Mouse (Mus musculus) forebrain, embryonic 12.5 days (tissue): ENCODE measurements around the gene Anapc4. TPM values are rescaled to one million over a fixed set of nuclear protein-coding genes. Genes with fewer than 3 reads are reported as not detected.

Source experiments
- ATAC-seq: fragments of 200-750 bp; cut with Nextera tagmentation; 2 replicates; pipeline ENCODE4 v1.8.0; 2017; ENCODE audit warnings: moderate TSS enrichment; ENCODE audit not compliant: low FRiP score
- H3K27ac ChIP-seq: fragments of 300-500 bp; sonication (generic); 2 replicates; pipeline ENCODE4 v1.5.1; 2016; ENCODE audit warnings: mild to moderate bottlenecking
- H3K27me3 ChIP-seq: fragments of 300-500 bp; sonication (generic); 2 replicates; pipeline ENCODE4 v1.6.1; 2016; ENCODE audit warnings: mild to moderate bottlenecking
- H3K36me3 ChIP-seq: fragments of 300-500 bp; sonication (generic); replicated peaks from 2 replicates; pipeline ENCODE4 v1.6.1; 2016; ENCODE audit warnings: mild to moderate bottlenecking
- H3K4me1 ChIP-seq: fragments of 300-500 bp; sonication (generic); 2 replicates; pipeline ENCODE4 v1.6.1; 2016
- H3K4me2 ChIP-seq: fragments of 300-500 bp; sonication (generic); 2 replicates; pipeline ENCODE4 v1.6.1; 2016; ENCODE audit warnings: mild to moderate bottlenecking, moderate library complexity
- H3K4me3 ChIP-seq: fragments of 300-500 bp; sonication (generic); replicated peaks from 2 replicates; pipeline ENCODE4 v1.5.1; 2016; ENCODE audit warnings: mild to moderate bottlenecking
- H3K9ac ChIP-seq: fragments of 300-500 bp; sonication (generic); 2 replicates; pipeline ENCODE4 v1.6.1; 2016; ENCODE audit warnings: mild to moderate bottlenecking
- H3K9me3 ChIP-seq: fragments of 300-500 bp; sonication (generic); 2 replicates; pipeline ENCODE4 v1.6.1; 2016
- WGBS: fragments of 180-500 bp; shearing (Covaris S2); methylation state at CpG from one replicate; pipeline ENCODE4 v1.1.7; 2016; 5-methylcytosine and 5-hydroxymethylcytosine counted together
- polyA plus RNA-seq: library from polyadenylated mRNA; unstranded; fragments of >200 nt; fragmentation: Nextera tagmentation; extraction: Ambion mirVana; gene quantifications from 2 replicates; pipeline ENCODE4 v1.2.1, GENCODE M21; 2016

The Anapc4 gene
- polyA plus RNA-seq, 1 experiment from 2014 or later: 121 TPM

DNA sequence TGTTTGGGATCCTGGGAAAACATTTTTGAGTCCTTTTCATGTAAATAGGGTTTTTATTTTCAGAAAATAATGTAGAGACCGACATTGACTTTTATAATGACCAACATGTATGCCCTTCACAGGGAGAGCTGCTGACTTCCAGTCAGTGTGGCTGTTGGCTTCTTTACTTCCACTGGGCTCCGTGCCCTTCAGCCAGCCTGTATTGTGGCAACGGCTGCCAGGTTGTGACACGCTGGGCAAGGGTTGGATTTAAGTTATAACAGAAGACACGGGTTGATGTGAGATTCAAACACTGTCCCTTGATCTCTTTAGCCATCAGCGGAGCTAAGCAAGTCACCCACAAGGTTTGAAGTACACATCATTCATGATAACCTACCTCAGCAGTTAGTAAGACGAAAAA, 15.1 kb upstream of the Anapc4 start:
- 94% methylated on average over 7 of the region's 7 CpGs for WGBS
- Histone ChIP-seq H3K4me2 (no peak overlapping the region), H3K9ac (no peak overlapping the region), H3K27me3 (no peaks in the 10 kb centered on the region), H3K4me1 (no peaks in the 10 kb centered on the region), H3K9me3 (no peaks in the 10 kb centered on the region), H3K4me3 (no peak overlapping the region), H3K27ac (no peak overlapping the region), H3K36me3 (peaks cover 39% of the 10 kb centered on the region)
- no peak for ATAC-seq

DNA sequence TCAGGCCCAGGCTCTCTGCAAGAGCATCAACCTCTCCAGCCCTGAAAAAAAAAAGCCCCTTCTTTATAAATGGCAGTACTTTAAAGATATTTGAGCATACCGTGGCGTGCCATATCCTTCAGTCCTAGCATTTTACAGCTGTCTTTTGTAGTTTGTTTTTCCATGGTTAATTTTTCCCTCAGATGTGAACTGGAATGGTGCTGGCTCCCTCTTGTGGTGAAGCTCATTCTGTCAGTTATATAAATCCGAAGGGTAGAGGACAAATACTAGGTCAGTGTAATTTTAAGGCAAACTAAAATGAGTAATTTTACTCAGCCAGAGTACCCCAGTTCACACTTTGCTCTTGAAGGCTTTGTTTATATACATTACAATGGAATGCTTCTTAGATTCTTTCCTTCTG, 12.1 kb upstream of the Anapc4 start:
- Histone ChIP-seq H3K9me3 (no peaks in the 10 kb centered on the region), H3K27me3 (no peaks in the 10 kb centered on the region), H3K4me3 (no peak overlapping the region), H3K4me2 (no peak overlapping the region), H3K4me1 (no peaks in the 10 kb centered on the region), H3K36me3 (peaks cover 25% of the 10 kb centered on the region), H3K27ac (no peak overlapping the region), H3K9ac (no peak overlapping the region)
- WGBS: 61% methylated on average over 3 of the region's 3 CpGs
- ATAC-seq: no peak

DNA sequence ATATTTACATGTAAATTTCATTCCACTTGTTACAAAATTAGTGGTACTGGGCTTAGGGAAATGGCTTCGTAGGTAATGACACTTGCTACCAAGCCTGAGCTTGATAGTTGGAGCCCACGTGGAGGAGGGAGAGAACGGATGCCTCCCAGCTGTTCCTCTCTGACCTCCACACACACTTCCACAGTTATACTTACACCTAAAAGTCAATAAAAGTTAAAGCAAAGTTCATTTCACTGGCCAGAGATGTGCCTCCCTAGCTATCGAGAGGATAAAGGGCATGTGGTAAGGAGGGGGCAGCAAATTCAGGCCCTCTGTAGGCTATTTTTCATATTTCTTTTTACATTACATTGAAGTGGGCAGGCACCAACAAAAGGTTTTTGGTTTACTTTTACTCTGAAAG, 5.9 kb upstream of the Anapc4 start:
- H3K4me3 ChIP-seq: no peak overlapping the region
- H3K4me2 ChIP-seq: no peak overlapping the region
- peaks cover 3% of the 10 kb centered on the region; the same call in 1 of the 2 replicates for H3K36me3 ChIP-seq
- H3K27ac ChIP-seq: no peak overlapping the region
- H3K4me1 ChIP-seq: 0 out of 2 replicates have a peak, but pooled peaks cover under 1% of the 10 kb centered on the region
- no peaks in the 10 kb centered on the region for H3K27me3 ChIP-seq
- no peak overlapping the region for H3K9ac ChIP-seq
- no peak for ATAC-seq
- 91% methylated on average over 4 of the region's 4 CpGs for WGBS
- H3K9me3 ChIP-seq: no peaks in the 10 kb centered on the region

DNA sequence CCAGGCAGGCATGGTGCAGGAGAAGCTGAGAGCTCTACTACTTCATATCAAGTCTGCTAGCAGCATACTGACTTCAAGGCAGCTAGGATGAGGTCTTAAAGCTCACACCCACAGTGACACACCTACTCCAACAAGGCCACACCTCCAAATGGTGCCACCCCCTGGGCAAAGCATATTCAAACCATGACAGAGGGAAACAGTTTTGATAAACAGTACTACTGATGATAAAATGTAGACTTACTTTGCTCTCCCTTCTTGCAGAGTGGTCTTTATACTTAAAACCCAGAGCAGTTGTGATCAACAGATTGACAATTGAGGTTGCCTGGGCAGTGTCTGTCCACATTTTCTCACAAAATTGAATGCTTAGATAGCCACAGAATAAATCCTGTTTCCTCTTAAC, 807 bp upstream of the Anapc4 start:
- Histone ChIP-seq H3K9me3 (no peaks in the 10 kb centered on the region), H3K9ac (0 out of 2 replicates have a peak overlapping the region, but pooled peaks have one; percentile 53), H3K4me3 (peak overlapping the region; percentile 75), H3K4me1 (peaks cover 23% of the 10 kb centered on the region), H3K27me3 (no peaks in the 10 kb centered on the region), H3K27ac (peak overlapping the region; percentile 87), H3K4me2 (peak overlapping the region; percentile 70), H3K36me3 (peaks cover 17% of the 10 kb centered on the region)
- ATAC-seq: no peak

DNA sequence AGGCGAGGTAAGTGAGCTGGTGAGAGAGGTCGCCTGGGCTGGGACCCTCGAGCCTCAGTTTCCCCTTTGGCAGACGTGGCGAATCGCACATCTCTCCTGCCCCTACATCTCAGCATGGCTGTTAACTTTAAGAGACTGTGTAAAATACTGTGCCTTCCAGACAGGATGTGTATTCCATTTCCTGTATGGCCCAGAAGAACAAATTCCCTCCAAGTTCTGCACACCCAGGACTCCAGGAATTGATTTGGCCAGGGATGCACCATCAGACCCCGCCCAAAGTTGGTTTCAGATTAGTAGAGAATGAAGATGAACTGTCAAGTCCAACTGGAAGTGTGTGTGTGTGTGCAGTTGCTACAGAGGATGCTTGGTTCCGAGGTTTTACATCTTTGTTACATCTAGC, 574 bp downstream of the Anapc4 start:
- Histone ChIP-seq H3K36me3 (peaks cover 30% of the 10 kb centered on the region), H3K9me3 (no peaks in the 10 kb centered on the region), H3K27ac (peak overlapping the region; percentile 87), H3K4me2 (peak overlapping the region; percentile 70), H3K4me3 (peak overlapping the region; percentile 75), H3K27me3 (no peaks in the 10 kb centered on the region), H3K9ac (peak overlapping the region; percentile 75), H3K4me1 (peaks cover 23% of the 10 kb centered on the region)
- 12% methylated on average over 8 of the region's 8 CpGs for WGBS
- no peak for ATAC-seq

DNA sequence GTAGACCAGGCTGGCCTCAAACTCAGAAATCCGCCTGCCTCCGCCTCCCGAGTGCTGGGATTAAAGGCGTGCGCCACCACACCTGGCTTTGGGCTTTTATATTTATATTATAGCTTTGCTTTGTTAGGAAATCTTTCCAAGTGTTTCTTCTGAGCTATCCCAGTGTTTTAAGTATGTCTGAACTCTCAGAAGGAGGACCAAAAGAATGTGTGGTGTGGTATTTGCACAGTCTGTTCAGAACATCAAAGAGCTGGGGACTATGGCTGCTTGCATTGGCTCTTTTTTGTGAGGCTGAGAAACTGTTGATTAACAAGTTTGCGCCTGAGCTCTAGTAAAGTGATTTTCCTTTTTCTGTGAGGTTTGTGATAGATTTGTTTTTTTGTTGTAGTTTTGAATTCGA, 10.5 kb downstream of the Anapc4 start:
- Histone ChIP-seq H3K4me1 (no peaks in the 10 kb centered on the region), H3K9ac (no peak overlapping the region), H3K36me3 (peaks cover 75% of the 10 kb centered on the region), H3K4me3 (no peak overlapping the region), H3K4me2 (no peak overlapping the region), H3K27ac (no peak overlapping the region), H3K27me3 (no peaks in the 10 kb centered on the region), H3K9me3 (no peaks in the 10 kb centered on the region)
- WGBS: 95% methylated on average over 7 of the region's 7 CpGs
- no peak for ATAC-seq

DNA sequence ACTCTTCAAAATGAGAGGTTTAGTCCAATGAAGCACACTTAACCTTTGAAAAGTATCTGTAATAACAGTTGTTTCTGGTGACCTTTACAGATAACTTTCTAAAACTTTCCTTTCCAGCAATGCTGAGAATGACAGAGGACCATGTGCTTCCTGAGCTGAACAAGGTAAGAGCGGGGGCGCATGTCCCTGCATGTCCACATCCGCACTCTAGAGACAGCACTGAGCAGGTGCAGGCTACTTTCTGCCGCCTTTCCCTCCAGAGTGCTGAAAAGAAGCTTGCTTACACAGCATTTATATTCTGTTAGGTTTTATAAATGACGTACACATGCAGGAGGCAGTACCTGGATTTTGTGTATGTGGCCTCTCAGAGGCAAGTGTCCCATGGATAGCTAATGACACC, 21.9 kb downstream of the Anapc4 start:
- no peaks in the 10 kb centered on the region for H3K9me3 ChIP-seq
- no peaks in the 10 kb centered on the region for H3K4me1 ChIP-seq
- no peak overlapping the region for H3K4me2 ChIP-seq
- no peak overlapping the region for H3K9ac ChIP-seq
- no peak overlapping the region for H3K27ac ChIP-seq
- no peak overlapping the region for H3K4me3 ChIP-seq
- no peak for ATAC-seq
- peaks cover 64% of the 10 kb centered on the region for H3K36me3 ChIP-seq
- WGBS: 88% methylated on average over 5 of the region's 5 CpGs
- H3K27me3 ChIP-seq: no peaks in the 10 kb centered on the region

DNA sequence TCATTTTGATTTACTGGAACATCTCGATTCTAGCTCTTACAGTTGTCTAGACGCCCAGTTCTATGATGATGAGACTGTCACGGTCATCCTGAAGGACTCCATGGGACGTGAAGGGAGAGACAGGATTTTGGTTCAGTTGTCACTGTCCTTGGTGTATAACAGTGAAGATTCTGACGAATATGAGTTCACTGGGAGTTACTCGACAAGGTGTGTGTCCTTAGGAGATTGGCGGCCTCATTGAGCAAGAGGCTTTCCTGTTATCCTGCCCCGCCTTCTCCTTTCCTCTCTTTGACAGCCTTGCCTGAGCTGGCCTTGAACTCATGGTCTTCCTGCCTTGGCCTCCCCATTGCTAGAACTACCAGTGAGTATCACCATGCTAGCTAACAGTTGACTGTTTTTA, 30.6 kb downstream of the Anapc4 start:
- H3K36me3 ChIP-seq: peaks cover 87% of the 10 kb centered on the region
- H3K27me3 ChIP-seq: no peaks in the 10 kb centered on the region
- no peak for ATAC-seq
- H3K4me2 ChIP-seq: no peak overlapping the region
- no peaks in the 10 kb centered on the region for H3K4me1 ChIP-seq
- H3K9ac ChIP-seq: no peak overlapping the region
- 93% methylated on average over 8 of the region's 8 CpGs for WGBS
- H3K9me3 ChIP-seq: no peaks in the 10 kb centered on the region
- H3K4me3 ChIP-seq: no peak overlapping the region
- no peak overlapping the region for H3K27ac ChIP-seq

DNA sequence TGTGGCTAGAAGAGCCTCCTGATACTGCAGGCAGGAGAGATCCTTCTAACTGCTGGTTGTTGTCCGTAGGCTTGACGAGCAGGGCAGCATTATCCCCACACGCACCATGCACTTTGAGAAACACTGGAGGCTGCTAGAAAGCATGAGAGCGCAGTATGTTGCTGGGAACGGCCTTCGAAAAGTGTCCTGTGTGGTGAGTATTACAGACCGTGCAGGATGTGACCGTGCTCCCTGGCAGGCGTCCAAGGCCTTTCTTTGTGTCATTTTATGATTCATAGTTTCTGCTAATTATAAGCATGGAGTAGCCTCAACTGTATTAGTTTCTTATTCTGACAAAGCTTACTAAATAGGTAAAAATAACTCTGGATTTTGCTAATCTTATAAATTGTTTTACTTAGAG, 32.0 kb downstream of the Anapc4 start:
- whole genome bisulfite sequencing: 87% methylated on average over 9 of the region's 9 CpGs

DNA sequence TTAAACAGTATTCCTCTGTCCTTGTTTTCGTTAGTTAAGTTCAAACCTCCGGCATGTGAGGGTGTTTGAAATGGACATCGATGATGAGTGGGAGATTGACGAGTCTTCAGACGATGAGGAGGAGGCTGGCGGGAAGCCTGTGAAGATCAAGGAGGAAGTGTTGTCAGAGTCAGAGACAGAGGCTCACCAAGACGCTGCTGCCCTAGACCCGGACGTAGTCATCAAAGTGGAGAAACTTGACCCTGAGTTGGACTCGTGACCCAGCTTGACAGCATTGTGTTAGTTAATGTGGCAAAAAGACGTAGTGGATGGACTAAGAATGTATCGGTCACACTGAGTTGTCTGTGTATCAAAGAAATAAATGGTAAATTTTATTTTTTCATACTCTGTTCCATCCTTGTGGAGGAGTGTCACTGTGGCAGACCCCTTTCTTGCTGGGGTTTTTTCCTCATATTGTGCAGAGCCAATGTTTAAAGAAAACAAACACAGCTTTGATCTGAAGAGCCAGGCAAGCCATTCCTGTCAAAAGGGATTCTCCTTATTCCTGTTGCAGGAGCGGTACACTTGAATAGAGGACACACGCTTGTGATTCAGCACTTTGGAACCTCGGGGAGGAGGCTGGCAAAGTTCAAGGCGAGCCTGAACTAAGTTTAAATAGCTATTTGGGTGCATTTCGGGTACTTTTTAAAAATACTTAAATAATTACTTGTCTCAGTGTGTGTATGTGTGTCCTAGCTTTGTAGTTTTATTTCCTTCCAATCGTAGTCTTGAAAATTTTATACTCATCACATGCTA, 32.7 kb downstream of the Anapc4 start:
- Histone ChIP-seq H3K36me3 (peaks cover 68% of the 10 kb centered on the region), H3K9me3 (no peaks in the 10 kb centered on the region), H3K27me3 (no peaks in the 10 kb centered on the region), H3K4me1 (no peaks in the 10 kb centered on the region), H3K9ac (no peak overlapping the region), H3K27ac (no peak overlapping the region), H3K4me3 (no peak overlapping the region), H3K4me2 (no peak overlapping the region)
- WGBS: 89% methylated on average over 18 of the region's 18 CpGs
- no peak for ATAC-seq

More for the DNA sequence above, 32.0 kb downstream of the Anapc4 start:
- H3K9ac ChIP-seq: no peak overlapping the region
- no peak overlapping the region for H3K4me3 ChIP-seq
- no peaks in the 10 kb centered on the region for H3K27me3 ChIP-seq
- H3K4me1 ChIP-seq: no peaks in the 10 kb centered on the region
- peaks cover 75% of the 10 kb centered on the region for H3K36me3 ChIP-seq
- H3K27ac ChIP-seq: no peak overlapping the region
- no peak overlapping the region for H3K4me2 ChIP-seq
- no peak for ATAC-seq
- no peaks in the 10 kb centered on the region for H3K9me3 ChIP-seq

DNA sequence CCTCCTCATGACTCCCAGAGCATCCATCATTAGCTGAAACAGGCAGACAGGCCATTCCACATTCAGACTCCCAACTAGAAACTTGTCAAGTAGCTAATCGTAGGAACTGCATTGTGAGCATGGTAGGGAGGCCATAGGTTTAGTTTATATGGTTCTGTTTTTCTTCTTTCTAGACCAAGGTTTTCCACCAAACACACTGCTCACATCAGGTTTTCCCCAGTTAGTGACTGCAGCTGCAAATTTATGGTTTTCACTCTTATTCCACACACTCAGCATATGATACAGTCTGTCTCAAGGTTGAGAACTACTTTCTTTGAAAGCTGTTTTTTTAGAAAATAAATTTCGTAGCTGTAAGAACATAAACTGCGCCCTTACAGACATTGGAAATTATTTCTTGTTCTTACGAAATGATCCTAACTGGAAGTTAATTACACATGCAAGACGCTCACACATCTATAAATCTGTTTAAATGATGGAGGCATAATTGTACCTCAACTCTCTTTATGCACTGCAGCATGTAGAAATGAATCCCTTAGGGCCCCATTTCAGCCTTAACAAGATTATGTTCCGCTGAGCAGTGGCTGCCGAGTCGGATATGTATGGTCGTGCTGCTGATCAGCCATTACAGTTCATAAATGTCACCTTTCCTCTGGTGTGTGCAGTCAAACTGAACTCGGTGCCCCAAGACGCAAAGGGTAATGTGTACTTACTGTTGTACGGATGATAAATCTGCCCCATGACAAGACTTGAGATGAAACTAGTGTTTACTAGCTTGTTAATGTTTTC, 35.3 kb downstream of the Anapc4 start:
- H3K9ac ChIP-seq: no peak overlapping the region
- 90% methylated on average over 12 of the region's 12 CpGs for WGBS

DNA sequence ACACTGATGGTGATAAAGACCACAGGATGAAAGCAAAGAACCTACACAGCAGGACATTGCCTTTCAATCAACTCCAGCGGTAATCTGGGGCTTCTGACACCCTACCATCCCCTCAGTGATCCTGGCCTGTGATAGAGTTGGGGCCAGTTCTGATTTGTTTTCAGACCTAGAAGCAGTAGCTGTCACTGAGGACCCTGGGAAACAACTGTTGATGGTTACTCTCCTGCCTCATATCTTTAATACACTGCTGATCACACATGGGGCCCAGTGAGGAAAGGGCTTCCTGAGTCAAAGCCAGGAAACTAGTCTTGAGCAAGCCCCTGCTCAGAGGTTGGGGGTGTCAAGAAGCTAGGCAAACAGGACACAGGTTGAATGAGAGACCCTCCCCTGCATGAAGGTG, 37.6 kb downstream of the Anapc4 start:
- H3K4me3 ChIP-seq: no peak overlapping the region
- no peak overlapping the region for H3K9ac ChIP-seq
- peaks cover 24% of the 10 kb centered on the region for H3K36me3 ChIP-seq
- no peaks in the 10 kb centered on the region for H3K9me3 ChIP-seq
- no peak for ATAC-seq
- no peak overlapping the region for H3K27ac ChIP-seq
- H3K27me3 ChIP-seq: no peaks in the 10 kb centered on the region
- no peak overlapping the region for H3K4me2 ChIP-seq
- WGBS: 25% methylated on average over 1 of the region's 1 CpGs
- no peaks in the 10 kb centered on the region for H3K4me1 ChIP-seq

More for the DNA sequence above, 35.3 kb downstream of the Anapc4 start:
- ATAC-seq: no peak
- H3K4me3 ChIP-seq: no peak overlapping the region
- H3K27me3 ChIP-seq: no peaks in the 10 kb centered on the region
- no peak overlapping the region for H3K4me2 ChIP-seq
- H3K4me1 ChIP-seq: no peaks in the 10 kb centered on the region
- H3K9me3 ChIP-seq: no peaks in the 10 kb centered on the region
- no peak overlapping the region for H3K27ac ChIP-seq
- H3K36me3 ChIP-seq: peaks cover 45% of the 10 kb centered on the region
